Mouse (Mus musculus) forebrain, embryonic 15.5 days (tissue): ENCODE results near the gene Mmrn1. TPM values are rescaled to one million over a fixed set of nuclear protein-coding genes. Genes with fewer than 3 reads are reported as not detected.

Source experiments
- ATAC-seq: fragments of 200-750 bp; cut with Nextera tagmentation; replicated peaks from 2 replicates; pipeline ENCODE4 v1.8.0; 2017; ENCODE audit warnings: mild to moderate bottlenecking, moderate TSS enrichment, moderate library complexity
- H3K27ac ChIP-seq: fragments of 300-500 bp; sonication (generic); replicated peaks from 2 replicates; pipeline ENCODE4 v1.5.1; 2015; ENCODE audit warnings: mild to moderate bottlenecking, inconsistent platforms
- H3K27me3 ChIP-seq: fragments of 300-500 bp; sonication (generic); 2 replicates; pipeline ENCODE4 v1.6.1; 2015; ENCODE audit warnings: inconsistent platforms
- H3K36me3 ChIP-seq: fragments of 300-500 bp; sonication (generic); 2 replicates; pipeline ENCODE4 v1.6.1; 2015; ENCODE audit warnings: mild to moderate bottlenecking, inconsistent platforms
- H3K4me1 ChIP-seq: fragments of 300-500 bp; sonication (generic); 2 replicates; pipeline ENCODE4 v1.6.1; 2015; ENCODE audit warnings: inconsistent platforms
- H3K4me2 ChIP-seq: fragments of 300-500 bp; sonication (generic); replicated peaks from 2 replicates; pipeline ENCODE4 v1.6.1; 2015; ENCODE audit warnings: mild to moderate bottlenecking, inconsistent platforms
- H3K4me3 ChIP-seq: fragments of 300-500 bp; sonication (generic); 2 replicates; pipeline ENCODE4 v1.5.1; 2015; ENCODE audit warnings: mild to moderate bottlenecking, inconsistent platforms
- H3K9ac ChIP-seq: fragments of 300-500 bp; sonication (generic); replicated peaks from 2 replicates; pipeline ENCODE4 v1.6.1; 2015; ENCODE audit warnings: mild to moderate bottlenecking, inconsistent platforms
- H3K9me3 ChIP-seq: fragments of 300-500 bp; sonication (generic); 2 replicates; pipeline ENCODE4 v1.6.1; 2016; ENCODE audit warnings: inconsistent platforms
- WGBS: fragments of 180-500 bp; shearing (Covaris S2); methylation state at CpG from one replicate; pipeline ENCODE4 v1.1.7; 2015; ENCODE audit warnings: mixed read lengths; 5-methylcytosine and 5-hydroxymethylcytosine counted together
- polyA plus RNA-seq: library from polyadenylated mRNA; unstranded; fragments of >200 nt; fragmentation: Nextera tagmentation; extraction: Ambion mirVana; gene quantifications from 2 replicates; pipeline ENCODE4 v1.2.1, GENCODE M21; 2015

The Mmrn1 gene
- polyA plus RNA-seq, 1 experiment from 2014 or later, result 1.6 TPM

DNA sequence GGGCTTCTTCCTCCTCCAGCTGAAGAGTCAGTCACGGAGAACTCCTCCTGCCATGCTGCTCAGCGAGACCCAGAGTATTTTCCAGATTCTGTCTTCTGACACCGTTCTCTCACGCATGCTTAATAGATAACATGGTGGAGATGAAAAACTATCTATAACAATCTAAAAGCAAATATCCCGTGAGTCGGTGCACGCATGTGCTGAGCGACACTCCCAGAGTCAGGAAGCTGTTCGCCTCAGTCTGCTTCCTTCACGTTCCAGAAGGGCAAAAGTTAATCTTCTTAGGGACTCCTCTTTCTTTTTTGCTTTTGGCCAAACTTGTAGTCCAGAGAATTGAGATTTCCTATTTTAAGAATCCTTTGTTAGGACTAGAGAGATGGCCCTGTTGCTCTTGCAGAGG is 69.7 kb downstream of the Mmrn1 start:
- Histone ChIP-seq H3K4me1 (peaks cover 7% of the 10 kb centered on the region), H3K9ac (no peak overlapping the region), H3K4me3 (no peak overlapping the region), H3K4me2 (no peak overlapping the region), H3K27me3 (no peaks in the 10 kb centered on the region), H3K27ac (no peak overlapping the region), H3K9me3 (no peaks in the 10 kb centered on the region), H3K36me3 (no peaks in the 10 kb centered on the region)
- no peak for ATAC-seq
- WGBS, result 46% methylated on average over 10 of the region's 10 CpGs

DNA sequence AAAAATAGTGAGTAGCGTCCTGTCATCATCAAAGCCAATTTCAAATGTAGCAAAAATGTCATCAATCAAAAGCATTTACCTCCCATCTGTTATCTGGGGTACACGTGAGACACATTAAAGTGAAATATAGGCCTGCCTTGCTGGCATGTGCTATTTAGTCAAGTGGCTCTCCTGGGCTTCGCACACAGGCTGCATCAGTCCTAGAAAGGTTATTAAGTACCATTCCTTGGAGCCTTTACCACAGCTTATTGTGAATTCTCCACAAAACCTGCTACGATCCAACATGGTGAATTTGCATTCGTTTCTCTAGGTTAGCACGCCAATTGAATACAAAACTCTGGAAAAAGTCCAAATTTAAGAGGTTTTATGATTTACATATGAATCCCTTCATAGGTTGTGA is 70.8 kb downstream of the Mmrn1 start:
- ATAC-seq, result peak; percentile 57
- Histone ChIP-seq H3K4me1 (peaks cover 7% of the 10 kb centered on the region), H3K27ac (no peak overlapping the region), H3K36me3 (no peaks in the 10 kb centered on the region), H3K9ac (no peak overlapping the region), H3K27me3 (no peaks in the 10 kb centered on the region), H3K4me3 (no peak overlapping the region), H3K9me3 (no peaks in the 10 kb centered on the region), H3K4me2 (no peak overlapping the region)
- WGBS, result 18% methylated on average over 6 of the region's 6 CpGs

GRCm38 (mm10) chr6:60996328-60996727 is 71.6 kb downstream of the Mmrn1 start:
- H3K9ac ChIP-seq, result no peak overlapping the region
- H3K4me1 ChIP-seq, result peaks cover 7% of the 10 kb centered on the region
- H3K4me3 ChIP-seq, result no peak overlapping the region
- WGBS, result 69% methylated on average over 1 of the region's 1 CpGs
- no peak for ATAC-seq
- no peak overlapping the region for H3K4me2 ChIP-seq
- H3K27ac ChIP-seq, result no peak overlapping the region
- 0 out of 2 replicates have a peak, but pooled peaks cover 3% of the 10 kb centered on the region for H3K9me3 ChIP-seq
- no peaks in the 10 kb centered on the region for H3K36me3 ChIP-seq
- no peaks in the 10 kb centered on the region for H3K27me3 ChIP-seq

GRCm38 (mm10) chr6:61001003-61001790 is 76.4 kb downstream of the Mmrn1 start:
- H3K4me1 ChIP-seq, result peaks cover 6% of the 10 kb centered on the region
- ATAC-seq, result no peak

GRCm38 (mm10) chr6:61003916-61004765 is 79.4 kb downstream of the Mmrn1 start:
- no peak overlapping the region for H3K9ac ChIP-seq
- H3K4me2 ChIP-seq, result no peak overlapping the region
- no peaks in the 10 kb centered on the region for H3K36me3 ChIP-seq
- WGBS, result 9% methylated on average over 3 of the region's 3 CpGs
- no peak overlapping the region for H3K27ac ChIP-seq
- H3K4me3 ChIP-seq, result no peak overlapping the region
- peaks cover 6% of the 10 kb centered on the region for H3K4me1 ChIP-seq
- ATAC-seq, result no peak
- 0 out of 2 replicates have a peak, but pooled peaks cover 8% of the 10 kb centered on the region for H3K9me3 ChIP-seq
- no peaks in the 10 kb centered on the region for H3K27me3 ChIP-seq

More at GRCm38 (mm10) chr6:61001003-61001790, 76.4 kb downstream of the Mmrn1 start:
- Histone ChIP-seq H3K4me3 (no peak overlapping the region), H3K36me3 (no peaks in the 10 kb centered on the region), H3K4me2 (no peak overlapping the region), H3K9ac (no peak overlapping the region), H3K27me3 (no peaks in the 10 kb centered on the region), H3K9me3 (0 out of 2 replicates have a peak, but pooled peaks cover 8% of the 10 kb centered on the region), H3K27ac (no peak overlapping the region)
- 89% methylated on average over 6 of the region's 6 CpGs for WGBS

GRCm38 (mm10) chr6:61013780-61014179 is 89.0 kb downstream of the Mmrn1 start:
- Histone ChIP-seq H3K36me3 (no peaks in the 10 kb centered on the region), H3K27me3 (no peaks in the 10 kb centered on the region), H3K9me3 (no peaks in the 10 kb centered on the region), H3K4me3 (no peak overlapping the region), H3K9ac (no peak overlapping the region), H3K27ac (no peak overlapping the region), H3K4me2 (no peak overlapping the region), H3K4me1 (no peaks in the 10 kb centered on the region)
- ATAC-seq, result no peak
- 68% methylated on average over 5 of the region's 5 CpGs for WGBS

DNA sequence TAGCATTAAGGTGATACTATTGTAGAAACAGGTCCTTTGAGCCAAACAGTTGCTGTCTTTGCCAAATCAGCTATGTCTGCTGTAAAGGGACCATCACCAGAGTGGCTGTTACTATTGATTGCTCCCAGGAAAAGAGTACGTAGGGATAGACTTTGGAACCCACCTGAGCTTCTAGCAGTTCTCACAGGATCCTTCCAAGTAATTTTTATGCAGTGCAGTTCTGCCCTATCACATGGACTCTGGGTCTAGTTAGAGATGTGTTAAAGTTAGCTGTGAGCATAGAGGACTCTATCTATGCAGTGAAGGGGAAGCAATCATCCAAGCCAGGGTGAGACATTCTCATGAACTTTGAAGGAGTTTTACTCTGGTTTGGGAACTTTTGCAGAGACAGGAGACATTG is 94.9 kb downstream of the Mmrn1 start:
- Histone ChIP-seq H3K27ac (no peak overlapping the region), H3K9ac (no peak overlapping the region), H3K4me3 (no peak overlapping the region), H3K4me1 (no peaks in the 10 kb centered on the region), H3K36me3 (no peaks in the 10 kb centered on the region), H3K27me3 (no peaks in the 10 kb centered on the region), H3K4me2 (no peak overlapping the region), H3K9me3 (no peaks in the 10 kb centered on the region)
- ATAC-seq, result no peak
- WGBS, result 87% methylated on average over 1 of the region's 1 CpGs

DNA sequence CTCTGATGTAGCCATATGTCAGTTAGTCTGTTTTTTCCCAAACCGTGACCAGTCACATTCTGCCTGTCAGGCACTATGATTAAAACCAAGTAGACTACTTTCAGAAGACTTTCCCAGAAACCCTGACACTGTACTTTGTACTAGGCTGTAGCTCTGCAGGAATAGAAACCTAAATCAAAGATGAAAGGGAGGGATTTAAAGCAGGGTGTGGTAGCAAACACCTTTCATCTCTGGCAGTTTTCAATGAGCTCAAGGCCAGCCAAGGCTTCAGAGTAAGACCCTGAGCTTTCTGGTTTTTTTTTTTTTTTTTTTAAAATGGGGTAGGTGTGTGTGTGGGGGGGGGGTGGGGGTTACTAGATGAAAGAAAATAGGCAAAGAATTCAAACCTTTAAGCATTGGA is 96.2 kb downstream of the Mmrn1 start:
- H3K9me3 ChIP-seq, result no peaks in the 10 kb centered on the region
- WGBS, result 74% methylated on average over 1 of the region's 1 CpGs
- no peak for ATAC-seq

DNA sequence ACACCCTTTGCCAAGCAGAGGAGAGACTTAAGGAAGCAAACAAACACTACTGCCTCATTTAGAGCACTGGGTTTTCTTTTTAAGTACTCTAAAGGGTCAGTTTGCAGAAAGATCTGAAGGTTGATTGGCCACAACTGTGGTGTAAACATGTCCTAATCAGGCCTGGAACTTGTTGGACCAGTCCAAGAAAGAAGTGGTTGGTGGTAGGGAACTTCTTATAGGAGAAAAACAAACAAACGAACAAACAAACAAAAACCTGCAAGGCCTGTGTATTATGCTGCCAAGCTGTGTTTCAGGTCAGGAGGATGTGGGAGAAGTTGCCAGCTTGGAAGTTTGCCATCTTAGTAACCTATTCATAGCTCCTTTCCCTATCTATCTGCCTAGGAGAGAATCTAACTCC is 108.5 kb downstream of the Mmrn1 start:
- no peak overlapping the region for H3K27ac ChIP-seq
- no peak for ATAC-seq
- H3K9me3 ChIP-seq, result no peaks in the 10 kb centered on the region
- no peaks in the 10 kb centered on the region for H3K27me3 ChIP-seq
- no peak overlapping the region for H3K4me2 ChIP-seq
- no peaks in the 10 kb centered on the region for H3K36me3 ChIP-seq
- H3K4me3 ChIP-seq, result no peak overlapping the region
- 81% methylated on average over 1 of the region's 1 CpGs for WGBS
- no peak overlapping the region for H3K9ac ChIP-seq
- H3K4me1 ChIP-seq, result no peaks in the 10 kb centered on the region

More for the DNA sequence above, 96.2 kb downstream of the Mmrn1 start:
- H3K4me2 ChIP-seq, result no peak overlapping the region
- H3K36me3 ChIP-seq, result no peaks in the 10 kb centered on the region
- H3K27ac ChIP-seq, result no peak overlapping the region
- no peak overlapping the region for H3K9ac ChIP-seq
- no peak overlapping the region for H3K4me3 ChIP-seq
- H3K27me3 ChIP-seq, result no peaks in the 10 kb centered on the region
- no peaks in the 10 kb centered on the region for H3K4me1 ChIP-seq

Other genes with a start within 250 kb of the Mmrn1 start
- gene Snca, start 95.1 kb upstream of the Mmrn1 start, polyA plus RNA-seq, result 115 and 117 TPM in 2 replicates